Mouse (Mus musculus) adrenal gland (tissue): ENCODE data around the gene Lrmda.

ENCODE experiments used
- intact Hi-C: fragments of 180-260 bp; cut with DNase I; formaldehyde crosslinking; loops from one replicate; pipeline ENCODE4 v1.15.1; 2025

The Lrmda gene

DNA sequence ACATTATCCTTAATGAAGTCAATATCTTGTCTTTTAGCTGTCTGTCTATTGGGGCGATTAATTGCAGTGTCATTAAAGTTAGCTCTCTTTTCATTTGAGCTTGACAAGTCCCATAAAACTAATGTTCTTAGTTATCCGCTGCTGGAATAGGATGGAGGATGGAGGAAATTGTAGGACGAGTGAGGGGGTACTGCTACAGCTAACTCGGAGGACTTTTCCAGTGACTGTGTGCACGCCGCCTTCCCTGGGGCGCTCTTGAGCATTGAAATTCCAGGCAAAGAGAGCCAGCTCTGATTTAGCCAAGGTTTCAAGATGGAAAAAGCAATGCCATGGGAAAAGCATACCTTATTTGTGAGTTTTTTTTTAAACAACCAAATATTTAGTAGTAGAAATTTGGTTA lies 453.9 kb downstream of the Lrmda start:
- intact Hi-C loops = no loop called here

DNA sequence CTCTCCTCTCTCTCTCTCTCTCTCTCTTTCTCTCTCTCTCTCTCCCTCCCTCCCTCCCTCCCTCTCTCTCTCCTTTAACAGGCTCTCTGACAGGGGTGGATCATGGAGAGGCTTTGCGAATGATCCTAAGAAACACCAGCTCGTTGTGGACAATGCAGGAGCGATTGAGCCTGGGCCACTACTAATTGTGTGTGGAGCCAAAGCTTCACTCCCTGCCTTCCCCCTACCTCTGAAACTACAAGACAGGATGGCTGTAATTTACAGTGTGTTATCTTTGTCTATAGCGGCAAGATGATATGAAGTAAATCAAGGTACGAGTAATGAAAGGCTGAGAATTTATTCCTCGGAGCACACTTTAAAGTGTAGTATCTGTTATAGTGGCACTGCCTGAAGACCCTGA lies 454.5 kb downstream of the Lrmda start:
- intact Hi-C loops = no loop called here

DNA sequence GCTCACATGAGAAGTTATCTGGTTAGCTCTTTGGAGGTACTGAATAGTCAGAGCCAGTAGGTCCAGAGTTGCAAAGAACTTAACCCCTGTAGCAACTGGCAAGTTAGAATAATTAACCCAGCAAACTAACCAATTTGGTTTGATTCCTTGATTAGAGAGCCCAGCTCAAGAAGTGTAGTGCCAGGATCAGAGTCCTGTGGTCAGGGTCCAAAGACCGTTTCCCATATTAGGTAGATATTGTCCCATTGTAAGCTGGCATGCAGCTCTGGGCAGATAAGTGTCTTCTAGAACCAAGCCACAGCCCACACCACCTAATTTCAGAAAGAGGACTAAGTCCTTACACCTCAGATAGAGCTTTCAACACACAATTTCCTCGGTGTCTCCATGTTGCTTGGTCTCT lies 473.8 kb downstream of the Lrmda start:
- intact Hi-C loops = no loop called here

DNA sequence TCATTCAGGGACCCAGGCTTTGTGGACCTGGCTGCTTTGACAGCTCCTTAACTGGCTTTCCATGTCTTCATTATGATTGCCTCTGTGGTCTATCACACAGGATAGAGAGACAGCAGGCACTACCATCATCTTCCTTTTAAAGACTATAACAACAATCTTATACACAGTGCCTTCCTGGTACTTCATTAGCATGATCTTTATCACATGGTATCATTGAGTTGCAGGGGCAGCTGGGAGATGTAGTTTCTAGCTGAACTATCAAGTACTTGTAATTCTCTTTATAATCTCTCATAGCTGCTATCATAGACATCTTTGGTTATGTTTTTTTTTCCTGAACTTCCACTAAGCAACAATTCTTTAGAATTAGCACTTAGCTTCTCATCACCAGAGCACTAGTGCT lies 474.8 kb downstream of the Lrmda start:
- intact Hi-C loops = no loop called here

DNA sequence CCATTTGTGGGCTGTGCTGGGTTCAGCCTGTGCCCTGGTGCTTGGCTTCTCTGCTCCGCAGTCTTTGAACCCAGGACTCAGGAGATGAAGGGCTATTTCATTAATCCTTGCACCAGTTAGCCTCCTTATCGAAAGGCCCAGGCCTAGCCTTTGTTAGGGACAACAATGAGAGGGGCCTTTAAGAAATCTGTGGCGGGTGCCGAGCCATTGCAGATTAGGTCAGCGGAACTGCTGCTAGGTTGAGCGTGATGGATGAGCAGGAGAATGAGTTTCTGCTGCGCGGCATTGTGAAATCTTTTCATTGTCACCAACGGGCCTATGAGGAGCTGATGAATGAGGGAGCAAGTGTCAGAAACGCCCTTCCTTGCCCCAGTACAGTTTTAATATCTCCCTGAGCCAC lies 475.4 kb downstream of the Lrmda start:
- intact Hi-C loops = no loop called here

DNA sequence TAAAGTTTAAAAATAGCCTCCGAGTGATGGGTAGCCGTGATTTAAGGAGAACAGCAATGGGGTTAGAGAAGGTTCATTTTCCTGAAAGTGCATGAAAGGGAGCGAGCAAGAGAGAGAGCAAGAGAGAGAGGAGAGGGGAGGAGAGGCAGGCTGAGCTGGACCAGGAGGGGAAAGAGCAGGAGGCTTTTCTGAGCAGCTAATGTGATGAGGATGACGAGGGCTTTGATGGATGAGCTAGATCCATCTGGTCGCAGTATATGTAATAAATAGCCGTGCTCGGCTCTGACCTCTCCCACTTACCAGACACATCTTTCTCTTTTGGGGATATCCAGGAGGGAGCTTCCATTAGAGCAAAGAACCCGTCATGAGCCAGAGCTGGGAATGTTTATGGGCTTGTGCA lies 475.8 kb downstream of the Lrmda start:
- intact Hi-C loops = no loop called here

DNA sequence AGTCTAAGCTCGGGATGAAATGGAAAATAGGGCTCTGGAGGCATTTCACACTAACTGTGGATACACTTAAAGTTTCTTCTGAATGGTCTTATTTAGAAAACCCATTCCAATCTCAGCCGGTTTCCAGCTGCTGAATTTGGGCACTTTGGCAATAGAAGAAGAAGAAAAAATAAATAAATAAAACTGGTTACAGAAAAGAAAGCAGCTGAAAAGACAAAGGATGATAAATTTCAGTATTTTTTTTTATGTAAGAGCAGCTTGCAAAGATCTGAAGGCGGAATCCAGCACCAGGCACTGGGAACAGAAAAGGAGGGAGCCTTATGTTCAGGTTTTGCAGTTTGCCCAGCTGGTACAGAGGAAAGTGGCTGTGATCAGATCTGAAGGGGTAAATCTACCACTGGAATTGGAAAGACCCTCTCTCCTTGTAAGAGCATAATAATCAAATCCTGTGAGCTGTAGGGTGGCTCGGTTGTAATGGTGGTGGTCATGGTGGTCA lies 478.2 kb downstream of the Lrmda start:
- intact Hi-C loops = no loop called here

DNA sequence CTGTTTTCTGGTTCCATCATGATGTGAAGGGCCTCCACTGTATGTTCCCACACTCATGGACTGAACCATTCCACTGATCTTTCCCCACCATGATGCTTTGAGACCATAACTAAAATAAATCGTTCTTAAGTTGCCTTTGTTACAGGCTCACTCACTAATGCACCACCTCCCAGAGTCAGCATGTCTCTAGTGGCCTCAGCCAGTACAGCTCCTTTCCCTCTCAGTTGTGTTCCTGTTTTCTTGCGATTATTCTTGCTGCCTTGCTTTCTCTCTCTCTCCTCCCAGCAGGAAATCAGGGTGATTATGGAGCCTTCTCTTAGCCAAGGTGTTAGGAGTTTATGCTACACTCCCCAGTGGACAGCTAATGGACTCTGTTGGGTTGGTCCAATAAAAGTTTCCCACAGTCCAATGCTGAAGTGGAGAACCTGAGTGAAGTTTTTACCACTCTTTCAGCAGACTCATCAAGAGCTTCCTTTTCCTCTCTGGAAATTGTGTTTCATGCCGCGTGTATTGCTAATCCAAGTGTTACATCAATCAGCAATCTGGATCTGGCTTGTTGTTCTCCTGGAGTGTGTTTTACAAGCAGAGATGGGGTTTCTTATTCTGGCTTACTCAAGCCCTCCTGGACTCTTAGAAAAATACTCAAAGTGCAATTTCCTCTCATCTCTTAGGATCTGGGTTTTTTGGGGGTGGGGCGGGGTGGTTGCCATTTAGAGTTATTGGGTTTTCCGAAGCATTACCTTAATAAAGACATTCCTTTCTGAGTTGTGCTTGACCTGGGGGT lies 490.4 kb downstream of the Lrmda start:
- intact Hi-C loops = no loop called here

DNA sequence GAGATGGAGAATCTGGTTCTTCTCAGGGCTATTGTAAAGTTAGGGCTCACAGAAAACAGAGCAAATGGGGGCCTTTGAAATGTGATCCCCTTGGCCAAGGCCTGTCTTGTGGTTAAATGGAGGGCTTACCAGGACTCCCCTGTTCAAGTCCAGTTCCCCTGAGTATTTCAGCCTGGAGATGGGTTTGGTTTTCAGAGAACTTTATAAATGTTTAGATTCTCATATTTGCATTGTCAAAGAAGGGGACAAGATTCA lies 490.9 kb downstream of the Lrmda start:
- intact Hi-C loops = no loop called here

DNA sequence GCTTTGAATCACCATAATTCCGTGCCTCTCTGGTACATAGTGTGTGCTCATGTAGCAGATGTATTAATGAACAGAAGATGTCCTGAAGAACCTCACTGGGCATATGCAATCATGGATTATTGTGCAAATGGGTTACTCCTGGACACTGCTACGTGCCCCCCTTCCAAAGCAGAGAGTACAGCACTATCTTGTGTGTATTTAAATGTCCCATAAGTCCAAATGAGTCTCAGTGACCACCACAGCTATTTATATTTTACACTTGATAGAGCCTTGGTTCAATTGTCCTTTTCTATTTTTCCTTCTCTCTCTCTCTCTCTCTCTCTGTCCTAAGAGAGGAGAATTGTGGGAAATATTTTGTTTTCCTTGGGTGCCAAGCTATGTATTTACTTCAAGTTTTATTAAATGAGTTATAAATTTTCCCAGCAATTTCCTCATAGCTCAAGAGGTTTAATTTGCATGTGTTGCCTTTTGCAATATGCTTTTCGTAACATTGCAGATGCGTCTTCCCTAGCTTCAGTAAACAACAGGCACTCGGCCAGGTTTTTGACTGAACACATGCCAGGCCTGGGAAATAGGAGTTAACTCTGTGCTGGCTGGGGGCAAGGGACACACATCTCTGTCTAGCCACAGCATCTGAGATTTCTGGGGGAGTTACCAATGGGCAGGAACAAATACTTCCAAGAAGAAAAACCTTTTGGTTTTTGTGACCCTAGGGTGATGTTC lies 495.0 kb downstream of the Lrmda start:
- intact Hi-C loops = no loop called here

DNA sequence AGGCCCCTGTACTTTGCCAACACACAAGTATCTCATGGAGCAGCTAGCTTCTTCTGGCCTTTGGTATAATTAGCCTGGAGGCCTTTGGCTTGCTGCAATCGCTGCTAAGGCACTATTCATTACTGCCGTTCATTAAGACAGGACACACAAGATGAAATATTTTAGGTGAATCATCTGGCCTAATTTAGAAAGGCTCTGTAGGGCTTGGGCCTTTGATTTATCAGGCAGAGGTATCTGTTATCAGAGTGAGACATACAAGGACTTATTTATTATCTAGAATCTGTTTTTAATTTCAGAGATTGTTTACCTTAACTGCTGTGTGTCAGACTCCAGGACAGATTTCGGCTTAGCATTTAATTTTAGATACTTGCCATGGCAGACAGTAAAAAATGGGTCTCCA lies 511.2 kb downstream of the Lrmda start:
- intact Hi-C loops = no loop called here

DNA sequence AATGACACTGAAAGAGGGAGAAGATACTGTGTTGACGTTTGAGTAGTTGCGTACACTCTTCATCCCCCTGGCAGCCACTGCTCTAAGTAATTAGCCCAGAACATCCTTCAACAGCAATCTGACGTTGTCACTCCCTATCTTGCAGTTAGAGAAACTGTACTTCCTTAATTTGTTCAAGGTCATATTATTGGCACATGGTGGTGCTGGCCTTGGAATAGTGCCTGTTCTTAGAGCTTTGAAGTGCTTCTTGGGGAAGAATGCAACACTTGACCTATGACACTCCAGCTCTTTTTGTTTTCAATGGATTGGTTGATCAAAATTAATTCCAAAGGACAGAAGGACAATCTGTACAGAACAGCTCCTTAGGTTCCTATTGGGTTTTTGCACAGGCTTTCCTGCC lies 514.0 kb downstream of the Lrmda start:
- intact Hi-C loops = no loop called here

DNA sequence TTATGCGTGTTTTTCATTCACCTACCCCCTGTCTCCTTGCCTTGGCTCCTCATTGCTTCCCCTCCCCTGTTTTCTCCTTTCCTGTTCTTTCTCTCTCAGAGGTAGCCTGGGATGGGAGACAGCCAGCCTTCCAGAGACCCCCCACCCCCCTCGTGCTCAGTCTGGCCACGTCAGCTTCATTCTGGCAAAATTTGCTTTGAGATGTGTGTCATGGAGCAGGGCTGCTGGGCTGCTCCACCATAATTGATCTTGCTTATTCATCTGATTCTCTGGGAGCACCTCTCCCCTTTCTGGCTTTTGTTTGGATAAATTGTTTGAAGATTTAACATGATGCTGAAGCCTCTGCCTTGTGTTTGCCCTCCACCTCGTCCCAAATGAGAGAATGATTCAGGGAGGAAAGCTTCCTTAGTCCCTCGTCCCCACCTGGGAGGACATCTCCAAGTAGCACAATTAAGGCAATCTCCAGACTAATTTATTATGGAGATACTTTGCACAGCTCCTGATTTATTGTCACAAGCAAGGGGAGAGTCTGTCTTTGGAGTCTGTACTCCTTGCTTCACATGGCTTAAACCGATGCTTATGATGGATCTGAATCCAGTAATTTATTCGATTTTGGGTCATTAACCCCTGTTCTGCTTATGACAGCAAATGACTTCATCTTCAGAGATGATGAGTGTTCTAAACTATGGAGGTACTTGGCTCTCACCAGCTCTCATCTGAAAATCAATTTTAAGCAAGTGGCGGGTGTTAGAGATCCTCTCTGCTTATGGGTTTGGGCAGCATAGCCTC lies 526.6 kb downstream of the Lrmda start:
- intact Hi-C loops = no loop called here

DNA sequence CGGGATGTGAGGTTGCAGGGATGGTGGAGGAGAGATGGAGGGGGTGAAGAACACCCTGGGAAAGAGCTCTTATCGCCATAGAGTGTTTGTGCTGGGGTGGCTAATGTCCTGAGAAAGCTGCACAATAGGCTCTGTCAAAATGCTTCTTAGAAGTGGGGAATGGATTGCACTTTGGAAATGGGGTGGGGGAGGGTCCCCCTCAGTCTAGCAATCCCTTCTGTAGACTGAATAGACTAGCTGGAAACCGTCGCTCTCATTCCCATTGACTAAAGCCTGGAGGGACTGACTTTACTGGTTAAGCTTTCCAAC lies 527.1 kb downstream of the Lrmda start:
- intact Hi-C loops = no loop called here

DNA sequence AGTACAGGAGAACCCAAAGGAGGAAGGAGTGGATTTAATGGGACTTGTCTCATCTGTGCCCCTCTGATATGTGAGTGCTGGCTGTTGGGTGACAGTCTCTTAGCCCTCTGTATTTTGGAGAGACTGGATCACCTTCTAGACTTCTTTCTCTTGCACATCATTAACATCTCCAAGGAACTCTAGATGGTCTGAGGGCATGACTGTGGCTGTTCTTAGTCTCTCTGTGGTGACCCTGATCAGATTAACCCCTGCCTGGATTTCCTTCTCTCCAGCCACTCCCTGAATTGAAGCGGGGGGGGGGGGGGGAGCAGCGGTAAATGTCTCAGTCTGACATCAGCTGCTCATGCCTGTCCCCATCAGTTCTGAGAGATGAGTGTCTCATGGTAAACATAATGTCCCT lies 528.8 kb downstream of the Lrmda start:
- intact Hi-C loops = no loop called here

DNA sequence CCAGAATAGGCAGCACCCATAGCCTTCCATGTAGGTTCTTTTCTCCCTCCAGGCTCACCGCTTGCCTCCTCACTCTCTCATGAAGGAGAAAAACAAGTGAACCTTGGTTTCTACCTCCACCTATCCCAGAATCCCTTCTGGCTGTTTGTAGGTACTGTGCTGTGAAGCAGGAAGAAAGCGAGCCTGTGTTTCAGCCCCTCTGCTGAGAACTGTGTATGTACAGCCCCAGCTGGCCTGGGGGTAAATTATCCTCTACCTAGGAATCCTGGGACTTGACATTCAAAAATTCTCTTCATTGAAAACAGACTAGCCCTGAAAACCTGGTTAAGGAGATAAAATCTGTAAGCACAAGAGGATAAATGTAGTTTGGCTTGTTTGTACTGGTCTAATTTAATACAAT lies 529.7 kb downstream of the Lrmda start:
- intact Hi-C loops = no loop called here

DNA sequence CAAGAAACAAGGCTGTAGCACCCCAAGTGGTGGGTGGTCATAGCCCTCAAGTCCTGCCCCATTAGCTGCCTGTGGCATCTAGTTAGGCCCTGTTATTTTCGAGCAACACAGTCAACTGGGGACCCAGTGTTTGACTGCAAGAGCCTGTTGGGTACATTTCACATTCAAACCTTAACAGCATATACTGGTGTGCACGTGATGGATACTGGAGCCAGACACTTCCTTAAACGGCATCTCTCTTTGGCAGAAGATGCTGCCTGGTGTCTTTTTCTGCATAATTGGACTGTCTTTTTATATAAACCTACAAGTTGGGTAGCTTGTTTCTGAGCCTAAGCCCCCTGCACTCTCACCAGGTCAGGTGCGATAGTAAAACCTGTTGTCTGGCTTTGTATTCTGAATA lies 532.8 kb downstream of the Lrmda start:
- intact Hi-C loops = no loop called here

DNA sequence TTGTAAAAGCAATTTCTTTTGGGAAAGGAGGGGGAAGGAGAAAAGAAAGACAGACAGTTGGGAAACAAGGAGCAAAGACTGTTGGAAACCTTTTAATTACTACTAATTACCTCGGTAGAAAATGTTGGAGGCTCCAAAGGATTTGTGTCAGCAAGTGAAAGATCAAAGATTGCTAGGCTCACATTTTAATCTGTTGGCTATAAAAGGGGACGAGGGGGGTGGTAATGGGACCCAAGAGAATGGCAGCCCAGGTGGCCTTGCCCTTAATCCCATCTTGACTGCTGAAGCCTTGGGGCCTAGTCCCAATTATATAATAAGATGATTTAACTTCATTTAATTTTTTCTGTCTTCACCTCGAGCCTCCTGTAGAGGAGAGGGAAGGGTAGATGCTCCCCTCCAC lies 533.3 kb downstream of the Lrmda start:
- intact Hi-C loops = no loop called here

DNA sequence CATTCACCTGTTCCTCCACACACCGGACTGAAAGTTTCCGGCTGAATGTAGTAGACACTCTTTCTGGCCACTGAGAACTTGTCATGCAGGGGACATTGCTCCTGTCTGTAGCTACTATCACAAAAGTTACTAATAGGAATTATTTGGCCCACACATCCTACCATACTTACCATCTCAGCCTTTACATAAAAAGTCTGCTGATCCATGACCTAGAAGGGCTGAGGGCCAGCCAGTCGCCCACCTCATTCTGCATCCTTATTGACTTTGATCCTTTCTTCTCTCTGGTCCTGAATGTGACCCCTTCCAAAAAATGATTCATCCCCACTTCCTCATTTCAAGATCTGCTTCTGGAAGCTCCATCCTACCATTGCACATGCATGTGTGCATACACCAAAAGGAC lies 534.2 kb downstream of the Lrmda start:
- intact Hi-C loops = no loop called here

DNA sequence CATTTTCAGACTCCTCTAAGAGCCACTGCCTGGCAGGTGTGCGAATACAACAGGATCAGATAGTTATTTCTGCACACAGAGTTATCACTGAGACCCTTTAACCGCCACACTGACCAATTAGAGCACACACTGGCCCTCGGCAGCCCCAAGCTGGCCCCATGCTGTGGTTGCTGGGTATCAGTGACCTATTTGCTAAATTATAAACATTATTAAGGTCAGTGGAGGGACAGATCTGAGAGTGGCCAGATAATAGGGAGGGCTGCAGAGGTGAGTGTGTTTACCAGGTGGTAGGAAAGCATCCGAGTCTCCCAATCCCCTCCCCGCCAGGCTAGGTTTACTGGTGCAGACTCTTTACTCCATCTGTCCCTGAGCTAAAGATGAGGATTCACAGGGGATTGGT lies 553.0 kb downstream of the Lrmda start:
- intact Hi-C loops = loop anchor here (10.0 kb wide), 1 partner anchor 298 kb away; no protein-coding TSS in a partner anchor

DNA sequence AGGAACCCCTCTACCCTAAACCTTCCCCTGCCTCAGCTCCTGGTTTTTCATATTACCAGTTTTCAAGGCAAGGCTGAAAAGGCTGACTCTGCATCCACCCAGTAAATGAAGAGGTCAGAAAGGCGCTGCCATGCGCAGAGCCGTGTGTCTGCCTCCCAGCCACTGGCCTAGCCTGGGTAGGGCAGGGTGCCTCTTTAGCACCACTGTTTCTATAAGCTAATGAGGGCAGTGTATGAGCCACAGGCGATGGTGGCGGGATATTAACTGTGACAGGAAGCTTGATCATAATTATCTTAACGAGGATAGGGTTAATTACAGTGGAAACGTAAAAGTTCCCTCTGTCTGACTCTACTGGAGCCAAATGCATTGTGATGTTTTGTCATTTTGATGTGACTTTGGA lies 554.1 kb downstream of the Lrmda start:
- intact Hi-C loops = loop anchor here (10.0 kb wide), 1 partner anchor 299 kb away; no protein-coding TSS in a partner anchor

DNA sequence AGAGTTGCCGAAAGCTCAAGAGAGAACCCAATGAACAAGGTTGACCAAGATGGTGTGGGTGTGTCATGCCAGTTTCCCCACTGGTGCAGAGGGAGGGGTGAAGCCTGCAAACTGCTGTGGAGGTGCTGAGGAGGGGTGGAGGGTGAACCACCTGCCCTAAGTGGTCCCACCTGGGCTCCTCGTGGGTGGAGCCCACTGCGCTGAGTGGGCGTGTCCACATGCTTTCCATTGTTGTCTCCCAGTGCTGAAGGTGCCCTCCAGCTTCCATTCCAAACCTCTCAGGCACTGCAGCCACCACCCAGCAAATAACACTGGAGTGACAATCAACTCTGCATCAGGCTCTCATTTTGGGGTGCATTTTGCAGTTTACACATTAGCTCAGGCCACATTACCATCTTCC lies 554.5 kb downstream of the Lrmda start:
- intact Hi-C loops = loop anchor here (10.0 kb wide), 1 partner anchor 299 kb away; no protein-coding TSS in a partner anchor
